ENCODE assay signal across 28 mouse cellular contexts in the genomic region with DNA sequence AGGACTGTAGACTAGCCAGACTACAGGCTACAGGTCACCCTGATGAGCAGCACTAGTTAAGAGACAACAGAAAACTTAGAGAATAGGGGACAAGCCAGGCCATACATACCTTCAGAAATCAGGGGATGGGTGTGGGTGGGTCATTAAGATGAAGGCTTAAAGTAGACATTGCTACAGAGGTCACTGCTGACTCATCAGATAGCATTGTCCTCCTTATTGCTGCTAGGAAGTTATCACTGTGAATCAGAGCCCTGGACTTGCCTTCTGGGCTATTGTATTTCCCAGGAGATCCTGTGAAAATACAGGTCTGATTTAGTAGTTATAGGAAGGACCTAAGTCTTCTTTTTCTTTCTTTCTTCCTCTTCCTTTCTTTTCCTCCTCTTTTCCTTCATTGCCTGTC. TPM values are rescaled to one million over a fixed set of nuclear protein-coding genes. Genes with fewer than 3 reads are reported as not detected.
DNase-seq lines count a peak whose midpoint lies in the region; ATAC-seq and TF ChIP-seq lines count a peak whose summit lies in the region.
"Had no signal": no experiment of that assay in that cellular context is flagged by ENCODE, and none has a peak within 500 bp of the region (broad histone marks: within the 10 kb centered on the region; RNA-seq: fewer than 3 reads in every experiment).

No protein-coding gene starts in this region.

- H3K27me3 ChIP-seq in CH12.LX (replicated peaks) = no peaks in the 10 kb centered on the region
- no peaks in the 10 kb centered on the region for H3K27me3 ChIP-seq in myocyte (ENCODE audit: control insufficient read depth, insufficient read depth, insufficient read length)
- no peaks in the 10 kb centered on the region for H3K27me3 ChIP-seq in liver, postnatal 0 days (ENCODE audit: insufficient read depth, low read length)
- H3K27me3 ChIP-seq: forebrain, embryonic 12.5 days; forebrain, embryonic 15.5 days; heart, embryonic 12.5 days; heart, embryonic 15.5 days; hindbrain, embryonic 13.5 days; intestine, embryonic 15.5 days had no signal

- H3K4me2 ChIP-seq in CH12.LX (ENCODE audit: insufficient read depth, low read depth, poor library complexity, severe bottlenecking) = no peak overlapping the region
- H3K4me2 ChIP-seq in myocyte (ENCODE audit: low read depth) = peak overlapping the region; percentile 52
- no peak overlapping the region for H3K4me2 ChIP-seq in liver, postnatal 0 days (ENCODE audit: low read depth, low read length)
- H3K4me2 ChIP-seq: forebrain, embryonic 12.5 days; forebrain, embryonic 15.5 days; heart, embryonic 12.5 days; heart, embryonic 15.5 days; hindbrain, embryonic 13.5 days; intestine, embryonic 15.5 days had no signal

- TF ChIP-seq RAD21 in CH12.LX (IDR thresholded peaks at IDR 0.05; ENCODE audit: low read depth, low read length) = no peak

- H3K9ac ChIP-seq in CH12.LX (ENCODE audit: insufficient read depth, low read depth) = no peak overlapping the region
- H3K9ac ChIP-seq in liver, postnatal 0 days (replicated peaks) = no peak overlapping the region
- H3K9ac ChIP-seq: forebrain, embryonic 12.5 days; forebrain, embryonic 15.5 days; heart, embryonic 12.5 days; heart, embryonic 15.5 days; hindbrain, embryonic 13.5 days; intestine, embryonic 15.5 days had no signal

- H3K27ac ChIP-seq in CH12.LX (ENCODE audit: insufficient read depth, low read depth) = no peak overlapping the region
- no peak overlapping the region for H3K27ac ChIP-seq in liver, postnatal 0 days (ENCODE audit: low read depth)
- H3K27ac ChIP-seq: forebrain, embryonic 12.5 days; forebrain, embryonic 15.5 days; heart, embryonic 15.5 days; hindbrain, embryonic 10.5 days; hindbrain, embryonic 13.5 days; intestine, embryonic 15.5 days had no signal

- in situ Hi-C loops in CH12.LX (cut with MboI; ENCODE audit: low pct_ligation_motif_present, low pct_unique_long_range_greater_than_20kb, low sequenced_read_pairs) = no loop called here

- TF ChIP-seq CTCF in CH12.LX (conservative IDR thresholded peaks at IDR 0.05 in 1 of 2, IDR thresholded peaks at IDR 0.05 in 1 of 2; ENCODE audit: low read depth in 2 of 2, low read length in 2 of 2) = no peak
- TF ChIP-seq CTCF in liver, postnatal 0 days (IDR thresholded peaks at IDR 0.05; ENCODE audit: low read depth) = no peak

- no peak for ATAC-seq in activated CD4-positive, CD25-positive, alpha-beta regulatory T cell, adult 4 months
- ATAC-seq in liver, postnatal 0 days = no peak
- ATAC-seq: CD4-positive, CD25-positive, alpha-beta regulatory T cell, adult 4 months; forebrain, embryonic 15.5 days; hindbrain, embryonic 16.5 days; intestine, embryonic 15.5 days had no signal

- H3K36me3 ChIP-seq in CH12.LX (replicated peaks in 1 of 2; ENCODE audit: control insufficient read depth in 1 of 2, insufficient read depth in 1 of 2, low read length in 1 of 2) = peaks cover 46 to 82% of the 10 kb centered on the region in 2 experiments
- H3K36me3 ChIP-seq in myocyte (ENCODE audit: control insufficient read depth, insufficient read depth) = peaks cover 20% of the 10 kb centered on the region
- H3K36me3 ChIP-seq in liver, postnatal 0 days (replicated peaks; ENCODE audit: insufficient read depth, low read length) = peaks cover 33% of the 10 kb centered on the region

- DNase-seq in 416B (ENCODE audit: low read depth) (peak; percentile 14), CH12.LX (ENCODE audit: extremely low read depth) (no peak), NIH3T3 (ENCODE audit: low read depth) (peak; percentile 39)
- DNase-seq in heart, adult 18-20 months = no peak
- DNase-seq in liver, postnatal 0 days = no peak
- DNase-seq: adrenal gland, adult 8-10 months; B cell, adult 2 months; cerebellum, adult 18-20 months; cerebellum, adult 9-10 months; cerebellum, postnatal 14 days; gastrocnemius, postnatal 10 days; gastrocnemius, postnatal 36 days; heart, postnatal 10 days; heart, postnatal 36 days; kidney, adult 11 months; kidney, adult 8-10 months had no signal

- no peaks in the 10 kb centered on the region for H3K79me2 ChIP-seq in CH12.LX (replicated peaks; ENCODE audit: control insufficient read depth, extremely low read depth, insufficient read depth, poor library complexity, severe bottlenecking)
- H3K79me2 ChIP-seq in myocyte (ENCODE audit: control insufficient read depth, insufficient read depth) = no peaks in the 10 kb centered on the region

- H3K4me3 ChIP-seq in CH12.LX (replicated peaks in 1 of 3; ENCODE audit: low read depth in 2 of 3, low read length in 2 of 3, poor library complexity in 1 of 3) (no peak overlapping the region), myocyte (no peak overlapping the region)
- no peak overlapping the region for H3K4me3 ChIP-seq in liver, postnatal 0 days (ENCODE audit: low read depth, low read length)
- H3K4me3 ChIP-seq: forebrain, embryonic 12.5 days; forebrain, embryonic 15.5 days; heart, embryonic 12.5 days; heart, embryonic 15.5 days; hindbrain, embryonic 10.5 days; hindbrain, embryonic 13.5 days; intestine, embryonic 15.5 days had no signal

- H3ac ChIP-seq in myocyte (ENCODE audit: control insufficient read depth, insufficient read length) = no peak overlapping the region

- no peak for TF ChIP-seq POLR2A in CH12.LX (IDR thresholded peaks at IDR 0.05; ENCODE audit: low read depth, low read length)
- TF ChIP-seq POLR2A in myocyte (IDR thresholded peaks at IDR 0.05; ENCODE audit: insufficient read length, low read depth) = no peak

- TF ChIP-seq EP300 in CH12.LX (IDR thresholded peaks at IDR 0.05; ENCODE audit: low read length) = no peak
- TF ChIP-seq EP300 in liver, postnatal 0 days (IDR thresholded peaks at IDR 0.05; ENCODE audit: low read depth) = no peak

- dilution Hi-C loops in CH12.LX (cut with MboI; ENCODE audit: extremely low pct_ligation_motif_present, extremely low pct_unique_long_range_greater_than_20kb, low sequenced_read_pairs) = no loop called here

- no peaks in the 10 kb centered on the region for H3K4me1 ChIP-seq in CH12.LX (ENCODE audit: control insufficient read depth in 1 of 2, insufficient read depth in 2 of 2)
- no peaks in the 10 kb centered on the region for H3K4me1 ChIP-seq in liver, postnatal 0 days (ENCODE audit: insufficient read depth)
- H3K4me1 ChIP-seq: forebrain, embryonic 12.5 days; forebrain, embryonic 15.5 days; heart, embryonic 12.5 days; heart, embryonic 15.5 days; hindbrain, embryonic 10.5 days; hindbrain, embryonic 13.5 days; intestine, embryonic 15.5 days had no signal

- no peaks in the 10 kb centered on the region for H3K9me3 ChIP-seq in CH12.LX (replicated peaks; ENCODE audit: low read length)
- H3K9me3 ChIP-seq in liver, postnatal 0 days (ENCODE audit: low read length) = no peaks in the 10 kb centered on the region
- H3K9me3 ChIP-seq: forebrain, embryonic 12.5 days; forebrain, embryonic 15.5 days; G1E; heart, embryonic 12.5 days; heart, embryonic 15.5 days; hindbrain, embryonic 10.5 days; hindbrain, embryonic 13.5 days; intestine, embryonic 15.5 days had no signal

TF ChIP-seq in CH12.LX, 34 proteins besides CTCF, POLR2A, EP300 and RAD21:
- TF ChIP-seq MAFK (IDR thresholded peaks at IDR 0.05; ENCODE audit: insufficient replicate concordance, low read length) (peak; percentile 48; the same call in 1 of the 2 replicates), JUND (conservative IDR thresholded peaks at IDR 0.05; ENCODE audit: low read depth, low read length) (no peak)
TF ChIP-seq in CH12.LX: peak in this region for 1.

TF ChIP-seq in myocyte, 11 proteins besides CTCF, POLR2A, EP300 and RAD21:
- TF ChIP-seq E2F4 (IDR thresholded peaks at IDR 0.05; ENCODE audit: insufficient read depth) = no peak
- no peak for TF ChIP-seq USF1 (IDR thresholded peaks at IDR 0.05; ENCODE audit: low read depth)
- TF ChIP-seq MYOD1 (IDR thresholded peaks at IDR 0.05; ENCODE audit: control insufficient read depth in 1 of 3, insufficient read length in 2 of 3, low read depth in 2 of 3) = no peak
- TF ChIP-seq TCF12 (IDR thresholded peaks at IDR 0.05; ENCODE audit: insufficient read depth, poor library complexity, severe bottlenecking) = no peak

RNA-seq across cellular contexts. Expression of gene Zzef1, which starts 50.7 kb away (rescaled TPM):
- 16.8 and 17.4 TPM in 2 replicates for total RNA-seq in CH12.LX (2012; rRNA removed)
- total RNA-seq in CH12.LX (2014; rRNA removed) = 9.4 and 10.5 TPM in 2 replicates
- polyA plus RNA-seq in CH12.LX (2012; ENCODE audit: insufficient read length, low read depth) = 17.1 and 20.8 TPM in 2 replicates
- 8.1 TPM for polyA plus RNA-seq in myocyte (2012; fragmentation: generic; extraction: Trizol)
- 10 to 100 TPM; 22.1 to 25.8 TPM for polyA plus RNA-seq in activated CD4-positive, CD25-positive, alpha-beta regulatory T cell, adult 4 months (2017; shearing (Covaris generic))
- total RNA-seq in heart, adult 18-20 months (2021) = 10 to 100 TPM; 16.5 to 19.6 TPM
- 3.0 and 3.5 TPM in 2 replicates for polyA plus RNA-seq in liver, postnatal 0 days (2015; fragmentation: Nextera tagmentation; extraction: Ambion mirVana)

RNA-seq across cellular contexts. Expression of gene Cyb5d2, which starts 50.7 kb away (rescaled TPM):
- total RNA-seq in CH12.LX (2012; rRNA removed) = 3.9 and 4.6 TPM in 2 replicates
- total RNA-seq in CH12.LX (2014; rRNA removed) = 3.2 and 3.9 TPM in 2 replicates
- 2.4 and 2.8 TPM in 2 replicates for polyA plus RNA-seq in CH12.LX (2012; ENCODE audit: insufficient read length, low read depth)
- 6.9 TPM for polyA plus RNA-seq in myocyte (2012; fragmentation: generic; extraction: Trizol)
- 1 to 10 TPM; 6.2 to 6.7 TPM for polyA plus RNA-seq in activated CD4-positive, CD25-positive, alpha-beta regulatory T cell, adult 4 months (2017; shearing (Covaris generic))
- total RNA-seq in heart, adult 18-20 months (2021) = 10 to 100 TPM; 21.5 to 24.3 TPM
- 4.1 TPM in 2 replicates for polyA plus RNA-seq in liver, postnatal 0 days (2015; fragmentation: Nextera tagmentation; extraction: Ambion mirVana)

Comparison
In these comparisons a context has a peak if more than half of its experiments do, and no peak if none do; other contexts are left out.
1. DNase-seq: peak in 416B (single experiment) and NIH3T3 (single experiment); none in CH12.LX (single experiment), heart, adult 18-20 months (0 of 2) and liver, postnatal 0 days (single experiment).